ENCODE assay signal across 21 mouse cellular contexts in the genomic region with DNA sequence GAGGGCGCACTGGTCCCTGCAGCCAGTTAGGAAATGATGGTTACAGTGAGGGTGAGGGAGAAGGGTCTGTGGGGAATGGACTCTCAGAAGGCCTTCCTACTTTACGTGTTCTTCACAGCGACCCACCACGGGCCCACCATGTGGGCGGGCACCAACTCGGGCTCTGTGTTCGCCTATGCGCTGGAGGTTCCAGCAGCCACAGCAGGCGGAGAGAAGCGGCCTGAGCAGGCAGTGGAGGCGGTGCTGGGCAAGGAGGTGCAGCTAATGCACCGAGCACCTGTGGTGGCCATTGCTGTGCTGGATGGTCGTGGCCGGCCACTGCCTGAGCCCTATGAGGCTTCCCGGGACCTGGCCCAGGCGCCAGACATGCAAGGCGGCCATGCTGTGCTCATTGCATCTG. TPM values are rescaled to one million over a fixed set of nuclear protein-coding genes. Genes with fewer than 3 reads are reported as not detected.
DNase-seq lines count a peak whose midpoint lies in the region.
"Had no signal": no experiment of that assay in that cellular context is flagged by ENCODE, and none has a peak within 500 bp of the region (broad histone marks: within the 10 kb centered on the region; RNA-seq: fewer than 3 reads in every experiment).

No protein-coding gene starts in this region.

- H3K4me1 ChIP-seq in embryonic facial prominence, embryonic 10.5 days: no peaks in the 10 kb centered on the region
- H3K4me1 ChIP-seq: hindbrain, embryonic 10.5 days; limb, embryonic 12.5 days; lung, embryonic 15.5 days; midbrain, embryonic 13.5 days had no signal

- H3K36me3 ChIP-seq in embryonic facial prominence, embryonic 10.5 days (replicated peaks): peaks cover 100% of the 10 kb centered on the region

- DNase-seq in cerebellum, adult 11-12 months: peak; percentile 9
- DNase-seq in cerebellum, postnatal 4 days (ENCODE audit: low spot score in 2 of 2): no peak
- peak; percentile 5 for DNase-seq in gastrocnemius, postnatal 25 days
- DNase-seq in gastrocnemius, adult 18-20 months (ENCODE audit: low spot score): no peak
- DNase-seq in ovary, postnatal 36 days (ENCODE audit: low spot score): peak; percentile 4
- no peak for DNase-seq in ovary, adult 18-20 months (ENCODE audit: low spot score)
- no peak for DNase-seq in embryonic facial prominence, embryonic 10.5 days (ENCODE audit: low spot score)
- DNase-seq: B cell, adult 2 months; lung, postnatal 36 days; retina, postnatal 1 day; thymus, adult 18-20 months; thymus, postnatal 36 days had no signal

- H3K27ac ChIP-seq in embryonic facial prominence, embryonic 10.5 days (replicated peaks): no peak overlapping the region
- H3K27ac ChIP-seq: embryonic facial prominence, embryonic 15.5 days; hindbrain, embryonic 10.5 days; hindbrain, postnatal 0 days; limb, embryonic 12.5 days; liver, embryonic 14.5 days; lung, embryonic 15.5 days; midbrain, embryonic 13.5 days had no signal

- H3K4me3 ChIP-seq in embryonic facial prominence, embryonic 10.5 days: no peak overlapping the region
- H3K4me3 ChIP-seq: embryonic facial prominence, embryonic 15.5 days; hindbrain, embryonic 10.5 days; limb, embryonic 12.5 days; lung, embryonic 15.5 days; megakaryocyte, embryonic 14.5 days; midbrain, embryonic 13.5 days had no signal

- H3K9me3 ChIP-seq in embryonic facial prominence, embryonic 10.5 days: no peaks in the 10 kb centered on the region
- H3K9me3 ChIP-seq: embryonic facial prominence, embryonic 15.5 days; hindbrain, embryonic 10.5 days; limb, embryonic 12.5 days; lung, embryonic 15.5 days; megakaryocyte, embryonic 14.5 days; midbrain, embryonic 13.5 days had no signal

- no peaks in the 10 kb centered on the region for H3K27me3 ChIP-seq in embryonic facial prominence, embryonic 10.5 days (replicated peaks; ENCODE audit: low read depth, poor library complexity, severe bottlenecking)
- H3K27me3 ChIP-seq: CH12.LX; embryonic facial prominence, embryonic 15.5 days; limb, embryonic 12.5 days; lung, embryonic 15.5 days; megakaryocyte, embryonic 14.5 days; midbrain, embryonic 13.5 days had no signal

- 94% methylated on average over 17 of the region's 17 CpGs for WGBS in embryonic facial prominence, embryonic 10.5 days

RNA-seq across cellular contexts. Expression of a gene that starts 11.7 kb away (rescaled TPM):
- 1 to 10 TPM; 8.3 to 9.1 TPM for total RNA-seq in gastrocnemius, postnatal 25 days (2021)
- total RNA-seq in gastrocnemius, adult 18-20 months (2021): 1 to 10 TPM; 8.9 to 9.2 TPM
- polyA plus RNA-seq in embryonic facial prominence, embryonic 10.5 days (2016; fragmentation: Nextera tagmentation; extraction: Ambion mirVana): 125 and 133 TPM in 2 replicates

RNA-seq across cellular contexts. Expression of a gene that starts 15.8 kb away (rescaled TPM):
- total RNA-seq in gastrocnemius, postnatal 25 days (2021): 10 to 100 TPM; 85.4 to 97.7 TPM
- 100 to 1,000 TPM; 108 to 113 TPM for total RNA-seq in gastrocnemius, adult 18-20 months (2021)
- 71.9 and 75.5 TPM in 2 replicates for polyA plus RNA-seq in embryonic facial prominence, embryonic 10.5 days (2016; fragmentation: Nextera tagmentation; extraction: Ambion mirVana)

RNA-seq across cellular contexts. Expression of a gene that starts 17.0 kb away (rescaled TPM):
- 10 to 100 TPM; 73.9 to 91.2 TPM for total RNA-seq in gastrocnemius, postnatal 25 days (2021)
- 10 to 100 TPM; 75.2 to 94.4 TPM for total RNA-seq in gastrocnemius, adult 18-20 months (2021)
- polyA plus RNA-seq in embryonic facial prominence, embryonic 10.5 days (2016; fragmentation: Nextera tagmentation; extraction: Ambion mirVana): 14.4 and 15.6 TPM in 2 replicates

Comparison
In these comparisons a context has a peak if more than half of its experiments do, and no peak if none do; other contexts are left out.
1. DNase-seq: peak in cerebellum, adult 11-12 months (single experiment), gastrocnemius, postnatal 25 days (single experiment) and ovary, postnatal 36 days (single experiment); none in cerebellum, postnatal 4 days (0 of 2), gastrocnemius, adult 18-20 months (single experiment), ovary, adult 18-20 months (single experiment) and embryonic facial prominence, embryonic 10.5 days (single experiment).